Mouse (Mus musculus) small intestine, adult 2 months (tissue): ENCODE results near the gene Wwox. TPM values are rescaled to one million over a fixed set of nuclear protein-coding genes. Genes with fewer than 3 reads are reported as not detected.

Source experiments
- H3K27ac ChIP-seq: fragments of 200-500 bp; 2 replicates; pipeline ENCODE4 v1.5.1; 2012; ENCODE audit warnings: low read depth, low read length, control low read depth, inconsistent platforms; ENCODE audit not compliant: insufficient read depth
- H3K27me3 ChIP-seq: fragments of 200-500 bp; 2 replicates; pipeline ENCODE4 v1.6.1; 2012; ENCODE audit warnings: mild to moderate bottlenecking, moderate library complexity, low read length, inconsistent platforms; ENCODE audit not compliant: control insufficient read depth, insufficient read depth
- H3K36me3 ChIP-seq: fragments of 200-500 bp; 2 replicates; pipeline ENCODE4 v1.6.1; 2012; ENCODE audit warnings: mild to moderate bottlenecking, low read length, control low read depth, inconsistent platforms; ENCODE audit not compliant: control insufficient read depth, insufficient read depth
- H3K4me1 ChIP-seq: fragments of 200-500 bp; 2 replicates; pipeline ENCODE4 v1.6.1; 2012; ENCODE audit warnings: low read length, inconsistent platforms, mixed read lengths; ENCODE audit not compliant: control insufficient read depth, insufficient read depth, insufficient read length
- H3K4me3 ChIP-seq: fragments of 200-500 bp; 2 replicates; pipeline ENCODE4 v1.5.1; 2012; ENCODE audit warnings: low read depth, mild to moderate bottlenecking, control low read depth, inconsistent platforms, low read length, moderate library complexity
- CTCF ChIP-seq: fragments of 200-500 bp; IDR thresholded peaks from 2 replicates; pipeline ENCODE4 v1.5.1; 2012; ENCODE audit warnings: low read depth, mild to moderate bottlenecking, control low read depth, inconsistent platforms, low read length, moderate library complexity, mixed read lengths; ENCODE audit not compliant: insufficient replicate concordance, insufficient read length; ENCODE audit errors: extremely low read depth
- POLR2A ChIP-seq: fragments of 200-500 bp; IDR thresholded peaks from 2 replicates; pipeline ENCODE4 v1.6.1; 2012; ENCODE audit warnings: low read depth, mild to moderate bottlenecking, control low read depth, inconsistent platforms, low read length, moderate library complexity
- WGBS: fragments of 180-500 bp; shearing (Covaris S2); methylation state at CpG from one replicate; pipeline ENCODE4 v1.1.7; 2018; 5-methylcytosine and 5-hydroxymethylcytosine counted together
- polyA plus RNA-seq: library from polyadenylated mRNA; depleted of rRNA; stranded (reverse); fragments of >200 nt; gene quantifications from 2 replicates; pipeline ENCODE4 v1.2.3, GENCODE M21; 2012

The Wwox gene
- polyA plus RNA-seq, 1 experiment = 6.0 TPM

DNA sequence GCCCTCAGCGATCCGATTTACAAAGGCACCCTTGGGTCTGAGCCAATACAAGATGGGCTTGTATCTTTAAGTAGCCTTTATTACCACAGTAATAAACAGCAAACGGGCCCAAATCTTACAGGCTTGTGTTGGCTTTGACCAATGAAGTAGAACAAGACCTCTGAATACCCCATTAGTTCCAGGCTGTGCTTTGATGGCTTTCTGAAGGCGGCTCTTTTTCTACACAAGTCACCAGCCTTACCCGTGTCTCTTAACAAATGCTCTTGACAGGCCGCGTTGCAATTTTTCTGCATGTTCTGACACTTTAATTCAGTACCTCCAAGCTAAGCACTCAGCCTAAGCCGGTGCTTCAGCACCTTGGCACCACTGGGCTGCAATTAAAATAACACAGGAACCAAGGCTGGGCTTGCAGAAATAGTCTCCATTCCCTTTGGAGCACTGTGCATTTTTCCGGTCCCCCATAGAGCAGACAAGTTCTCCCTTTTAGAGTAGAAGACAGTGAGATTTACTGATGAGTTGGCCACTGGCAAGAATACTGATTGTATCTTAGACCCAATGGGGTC lies 804.1 kb downstream of the Wwox start:
- H3K4me3 ChIP-seq = no peak overlapping the region
- H3K4me1 ChIP-seq = no peaks in the 10 kb centered on the region
- no peaks in the 10 kb centered on the region for H3K27me3 ChIP-seq
- 85% methylated on average over 9 of the region's 9 CpGs for WGBS
- no peaks in the 10 kb centered on the region for H3K36me3 ChIP-seq
- no peak overlapping the region for H3K27ac ChIP-seq
- TF ChIP-seq CTCF (no peak), POLR2A (no peak)

DNA sequence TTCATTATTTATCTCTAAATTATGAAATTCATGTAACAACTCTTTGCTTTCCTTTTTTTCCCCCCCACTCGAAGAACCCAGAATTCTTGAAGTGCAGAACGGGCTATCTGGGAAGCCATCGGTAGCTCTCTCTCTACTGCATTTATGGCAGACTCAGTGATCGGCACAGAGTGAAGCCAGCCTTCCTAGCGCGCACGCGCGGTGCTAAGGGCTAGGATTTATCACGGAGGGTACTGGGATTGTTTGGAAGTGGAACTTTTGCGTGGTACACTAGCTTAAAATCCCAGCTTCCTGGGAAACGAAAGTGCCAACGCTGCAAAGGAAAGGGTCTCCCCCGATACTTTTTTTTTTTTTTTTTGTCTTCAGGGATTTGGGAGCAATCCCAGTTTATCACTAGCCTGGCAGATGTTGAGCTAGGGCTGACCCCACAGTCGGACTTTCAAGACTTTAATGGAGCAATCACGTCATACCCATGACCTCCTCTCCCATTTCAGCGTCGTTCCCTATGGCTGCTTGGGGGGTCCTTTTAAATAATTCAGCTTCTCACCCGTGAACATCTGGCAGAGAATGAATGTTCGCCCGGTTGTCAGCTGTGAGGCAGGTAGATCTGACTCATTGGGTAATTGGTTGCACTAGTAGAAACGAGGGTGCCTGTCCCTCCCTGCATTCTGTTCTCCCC lies 810.4 kb downstream of the Wwox start:
- Histone ChIP-seq H3K36me3 (no peaks in the 10 kb centered on the region), H3K27ac (no peak overlapping the region), H3K4me1 (no peaks in the 10 kb centered on the region), H3K4me3 (no peak overlapping the region), H3K27me3 (no peaks in the 10 kb centered on the region)
- no peak for TF ChIP-seq CTCF
- TF ChIP-seq POLR2A = no peak
- WGBS = 60% methylated on average over 22 of the region's 22 CpGs

DNA sequence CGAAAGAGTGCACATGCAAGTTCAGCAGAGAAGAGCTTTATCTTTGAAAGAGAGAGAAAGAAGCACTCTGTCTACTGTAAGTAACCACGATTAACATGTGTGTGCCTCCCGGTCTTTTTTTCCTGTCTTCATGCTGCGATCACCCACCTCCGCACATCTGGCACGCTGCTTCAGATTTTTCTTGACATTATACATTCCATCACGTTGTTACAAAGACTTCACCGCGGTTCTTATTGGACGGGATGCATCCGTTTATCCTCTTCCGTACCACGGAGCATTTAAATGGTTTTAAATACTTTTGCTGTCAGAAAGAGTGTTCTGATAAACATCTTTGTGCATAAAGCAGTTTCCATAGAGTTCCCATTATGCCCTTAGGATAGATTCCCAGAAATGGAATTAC lies 816.1 kb downstream of the Wwox start:
- H3K4me1 ChIP-seq = no peaks in the 10 kb centered on the region
- H3K36me3 ChIP-seq = no peaks in the 10 kb centered on the region
- no peak overlapping the region for H3K4me3 ChIP-seq
- H3K27ac ChIP-seq = no peak overlapping the region
- H3K27me3 ChIP-seq = no peaks in the 10 kb centered on the region
- WGBS = 80% methylated on average over 13 of the region's 13 CpGs
- no peak for TF ChIP-seq CTCF
- no peak for TF ChIP-seq POLR2A

DNA sequence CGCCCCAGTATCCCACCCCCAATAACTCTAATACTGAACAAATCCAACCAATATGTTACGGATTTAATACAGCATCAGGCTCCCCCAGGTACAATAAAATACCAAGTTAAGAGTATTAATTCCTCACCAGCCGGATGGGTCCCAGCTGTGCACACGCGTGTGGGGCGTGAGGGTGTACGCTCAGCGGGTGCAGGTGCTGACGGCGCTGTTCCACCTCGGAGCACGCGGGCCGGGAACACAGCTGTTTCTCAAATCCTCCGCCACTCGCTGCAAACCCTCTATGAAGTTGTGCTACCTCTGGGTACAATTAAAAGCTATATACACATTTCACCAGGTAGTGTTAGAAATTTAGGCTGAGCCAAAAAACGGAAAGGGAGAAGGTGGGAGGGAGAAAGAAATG lies 818.0 kb downstream of the Wwox start:
- no peak overlapping the region for H3K4me3 ChIP-seq
- WGBS = 92% methylated on average over 17 of the region's 17 CpGs
- no peaks in the 10 kb centered on the region for H3K4me1 ChIP-seq
- H3K27me3 ChIP-seq = no peaks in the 10 kb centered on the region
- TF ChIP-seq POLR2A (no peak), CTCF (no peak)
- no peaks in the 10 kb centered on the region for H3K36me3 ChIP-seq
- H3K27ac ChIP-seq = no peak overlapping the region

DNA sequence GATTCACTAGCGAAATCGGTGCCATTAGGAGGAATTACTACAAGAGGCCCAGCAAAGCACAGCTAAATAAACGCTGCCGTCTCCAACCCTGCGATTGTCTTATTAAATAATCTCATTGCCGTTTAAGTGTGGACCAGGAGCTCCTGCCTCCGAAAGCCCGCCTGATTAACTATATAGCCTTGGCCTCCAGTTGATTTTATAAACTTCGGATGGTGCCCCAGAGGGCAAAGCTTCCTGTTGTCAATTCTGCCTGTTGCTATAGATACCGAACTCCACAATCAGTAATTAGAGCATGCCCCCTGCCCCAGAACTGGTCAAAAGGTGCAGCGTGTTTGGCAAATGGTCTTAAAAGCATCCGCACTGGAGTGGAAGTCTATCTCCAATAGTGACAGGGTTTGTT lies 820.4 kb downstream of the Wwox start:
- Histone ChIP-seq H3K4me3 (no peak overlapping the region), H3K4me1 (no peaks in the 10 kb centered on the region)

DNA sequence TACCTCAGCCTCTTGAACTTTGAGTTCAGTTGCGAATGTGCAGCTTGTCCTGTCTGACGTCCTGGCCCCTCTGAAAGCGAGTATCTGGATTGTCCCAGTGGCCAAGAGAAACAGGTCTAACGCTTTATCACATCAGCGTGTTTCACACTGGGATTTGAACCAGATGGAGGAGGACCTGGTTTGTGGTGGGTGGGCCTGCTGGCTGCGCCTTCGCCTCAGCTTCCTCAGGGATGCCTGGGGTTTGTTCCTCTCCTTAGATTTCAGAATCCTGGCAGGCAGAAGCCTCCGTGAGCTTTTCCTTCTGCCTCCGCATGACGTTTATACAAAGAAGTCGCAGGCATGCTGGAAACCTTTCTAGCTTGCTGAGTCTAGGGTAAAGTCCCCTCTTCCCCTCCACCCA lies 827.7 kb downstream of the Wwox start:
- TF ChIP-seq CTCF (no peak), POLR2A (no peak)
- 79% methylated on average over 11 of the region's 11 CpGs for WGBS
- Histone ChIP-seq H3K27ac (no peak overlapping the region), H3K4me3 (no peak overlapping the region), H3K27me3 (no peaks in the 10 kb centered on the region), H3K4me1 (no peaks in the 10 kb centered on the region), H3K36me3 (no peaks in the 10 kb centered on the region)

More for the DNA sequence above, 820.4 kb downstream of the Wwox start:
- 68% methylated on average over 12 of the region's 12 CpGs for WGBS
- H3K27me3 ChIP-seq = no peaks in the 10 kb centered on the region
- no peak for TF ChIP-seq POLR2A
- TF ChIP-seq CTCF = no peak
- no peak overlapping the region for H3K27ac ChIP-seq
- H3K36me3 ChIP-seq = no peaks in the 10 kb centered on the region

DNA sequence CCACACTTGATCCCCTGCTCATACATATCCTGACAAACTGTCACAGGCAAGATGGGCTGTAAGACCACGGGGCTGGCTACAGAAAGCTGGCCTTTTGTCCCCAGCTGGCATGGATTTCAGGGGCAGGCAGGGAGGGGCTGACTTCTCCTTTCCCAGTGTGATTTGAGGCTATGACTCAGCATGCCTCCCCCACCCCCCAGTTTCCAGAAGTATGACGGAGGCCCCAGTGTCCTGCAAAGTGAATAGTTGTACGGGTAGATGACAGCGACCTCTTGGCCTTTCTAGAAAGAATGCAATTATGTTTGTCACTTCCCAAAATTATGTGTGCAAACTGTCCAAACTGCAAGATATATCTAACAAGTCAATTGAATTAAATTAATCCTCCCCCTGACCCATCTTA lies 830.1 kb downstream of the Wwox start:
- WGBS = 59% methylated on average over 4 of the region's 4 CpGs
- H3K36me3 ChIP-seq = no peaks in the 10 kb centered on the region

More for the DNA sequence above, 830.1 kb downstream of the Wwox start:
- H3K4me3 ChIP-seq = no peak overlapping the region
- TF ChIP-seq POLR2A (no peak), CTCF (no peak)
- H3K27ac ChIP-seq = no peak overlapping the region
- no peaks in the 10 kb centered on the region for H3K4me1 ChIP-seq
- H3K27me3 ChIP-seq = no peaks in the 10 kb centered on the region
